Mouse (Mus musculus) MEL (cell line): ENCODE data around the gene Cct3.
"Not testable (repeated sequence)": the region's sequence is repeated elsewhere in the genome, so short reads cannot be mapped to it uniquely, and the experiment has no call there.

Experiments
- CHD1 ChIP-seq: IDR thresholded peaks from 2 replicates; pipeline ENCODE4 v1.6.1; 2012; ENCODE audit warnings: low read depth, mild to moderate bottlenecking, inconsistent platforms, low read length, improper control_type of control experiment
- CTCF ChIP-seq, 3 experiments: IDR thresholded peaks in 2 of 3; conservative IDR thresholded peaks in 1 of 3; 2 replicates each; pipeline ENCODE4 v1.5.1; 2011 to 2012; ENCODE audit warnings: low read length in 3 of 3, low read depth in 2 of 3, mild to moderate bottlenecking in 2 of 3, improper control_type of control experiment in 1 of 3, inconsistent platforms in 1 of 3, mixed read lengths in 1 of 3, moderate library complexity in 1 of 3; ENCODE audit not compliant: control insufficient read depth in 1 of 3, insufficient read depth in 1 of 3, poor library complexity in 1 of 3, severe bottlenecking in 1 of 3
- POLR2A ChIP-seq, 2 experiments: IDR thresholded peaks; 2 replicates each; pipeline ENCODE4 v1.6.1; 2011 to 2012; ENCODE audit warnings: low read length in 2 of 2, mild to moderate bottlenecking in 2 of 2, control low read depth in 1 of 2, improper control_type of control experiment in 1 of 2, low read depth in 1 of 2, moderate library complexity in 1 of 2; ENCODE audit not compliant: control insufficient read depth in 1 of 2, insufficient read depth in 1 of 2, poor library complexity in 1 of 2

DNA sequence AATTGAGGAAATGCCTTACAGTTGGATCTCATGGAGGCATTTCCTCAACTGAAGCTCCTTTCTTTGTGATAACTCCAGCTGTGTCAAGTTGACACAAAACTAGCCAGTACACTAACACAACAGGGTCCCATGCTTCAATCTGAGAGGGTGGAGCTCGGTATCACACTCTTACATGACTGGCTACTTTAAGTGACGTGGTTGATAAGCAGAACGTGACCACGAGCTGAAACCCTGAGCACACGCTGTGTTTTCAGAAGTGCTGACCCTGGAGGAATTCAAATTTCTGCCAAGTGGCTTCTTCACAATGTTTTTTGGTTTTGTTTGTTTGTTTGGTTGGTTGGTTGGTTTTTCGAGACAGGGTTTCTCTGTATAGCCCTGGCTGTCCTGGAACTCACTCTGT, 28.9 kb upstream of the Cct3 start:
- TF ChIP-seq CTCF (IDR thresholded peaks at IDR 0.05 in 2 of 3, conservative IDR thresholded peaks at IDR 0.05 in 1 of 3; ENCODE audit: control insufficient read depth in 1 of 3, insufficient read depth in 1 of 3, low read depth in 2 of 3, low read length in 3 of 3, poor library complexity in 1 of 3, severe bottlenecking in 1 of 3); CHD1; POLR2A (IDR thresholded peaks at IDR 0.05; ENCODE audit: control insufficient read depth in 1 of 2, insufficient read depth in 1 of 2, low read depth in 1 of 2, low read length in 2 of 2, poor library complexity in 1 of 2): not testable (repeated sequence)
